Mouse (Mus musculus) brain, embryonic 14.5 days (tissue): ENCODE results near the gene B3galt5.

Source experiments
- CTCF ChIP-seq: fragments of 200-500 bp; IDR thresholded peaks from 2 replicates; pipeline ENCODE4 v1.5.1; 2012; ENCODE audit warnings: inconsistent platforms, mild to moderate bottlenecking, moderate library complexity, borderline replicate concordance; ENCODE audit not compliant: insufficient read depth, insufficient read length; ENCODE audit errors: extremely low read depth
- POLR2A ChIP-seq: fragments of 200-500 bp; IDR thresholded peaks from 2 replicates; pipeline ENCODE4 v1.6.1; 2012; ENCODE audit warnings: mild to moderate bottlenecking, inconsistent platforms, borderline replicate concordance; ENCODE audit not compliant: poor library complexity, insufficient read depth, insufficient read length, severe bottlenecking; ENCODE audit errors: extremely low read depth

GRCm38 (mm10) chr16:96363277-96363676 is 127.7 kb downstream of the B3galt5 start:
- TF ChIP-seq CTCF (no peak), POLR2A (no peak)
